Mouse (Mus musculus) lung, adult 2 months (tissue): ENCODE measurements around the gene Baz2a.

Source experiments
- CTCF ChIP-seq: fragments of 200-500 bp; IDR thresholded peaks from 2 replicates; pipeline ENCODE4 v1.5.1; 2011; ENCODE audit warnings: mild to moderate bottlenecking, low read length, control low read depth; ENCODE audit not compliant: insufficient read depth
- POLR2A ChIP-seq: fragments of 200-500 bp; IDR thresholded peaks from 2 replicates; pipeline ENCODE4 v1.6.1; 2011; ENCODE audit warnings: low read depth, mild to moderate bottlenecking, control low read depth, low read length, borderline replicate concordance; ENCODE audit errors: extremely low read depth

DNA sequence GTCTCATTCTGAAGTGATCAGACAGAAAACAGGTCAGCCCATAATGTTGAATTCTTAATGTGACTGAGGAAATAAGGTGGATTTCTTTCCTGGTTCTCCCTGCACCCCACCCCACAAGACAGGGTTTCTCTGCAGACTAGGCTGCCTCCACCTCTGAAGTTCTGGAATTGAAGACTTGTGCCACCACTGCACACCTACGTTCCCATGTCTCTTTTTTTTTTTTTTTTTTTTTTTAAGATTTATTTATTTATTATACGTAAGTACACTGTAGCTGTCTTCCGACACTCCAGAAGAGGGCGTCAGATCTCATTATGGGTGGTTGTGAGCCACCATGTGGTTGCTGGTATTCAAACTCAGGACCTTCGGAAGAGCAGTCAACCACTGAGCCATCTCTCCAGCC lies 25.3 kb upstream of the Baz2a start:
- TF ChIP-seq CTCF (no peak), POLR2A (no peak)
